24 mouse cellular contexts compared by ENCODE assay signal in genomic region chr1:18531702-18532101, GRCm38 (mm10).
"Had no signal": no experiment of that assay in that cellular context is flagged by ENCODE, and none has a peak within 500 bp of the region (broad histone marks: within the 10 kb centered on the region; RNA-seq: fewer than 3 reads in every experiment).

No protein-coding gene starts in this region.

- DNase-seq: gastrocnemius, adult 2 months; gastrocnemius, postnatal 10 days; gastrocnemius, postnatal 25 days; heart, adult 18-20 months; heart, postnatal 10 days; heart, postnatal 36 days; kidney, adult 18-20 months; kidney, adult 9 months; kidney, postnatal 10 days; kidney, postnatal 4 days; liver had no signal

- H3K4me3 ChIP-seq: gastrocnemius, adult 2 months; heart, embryonic 10.5 days; heart, embryonic 12.5 days; hindbrain, embryonic 13.5 days; hindbrain, embryonic 15.5 days; kidney, embryonic 15.5 days; layer of hippocampus, adult 2 months; left cerebral cortex, adult 2 months; limb, embryonic 10.5 days; limb, embryonic 12.5 days; liver, embryonic 12.5 days had no signal

- ATAC-seq: forebrain, embryonic 16.5 days; hindbrain, postnatal 0 days; liver, embryonic 12.5 days had no signal

- H3K4me1 ChIP-seq: heart, embryonic 10.5 days; heart, embryonic 12.5 days; hindbrain, embryonic 13.5 days; hindbrain, embryonic 15.5 days; kidney, embryonic 15.5 days; limb, embryonic 10.5 days; limb, embryonic 12.5 days; liver, embryonic 12.5 days had no signal

- H3K27me3 ChIP-seq: heart, embryonic 12.5 days; hindbrain, embryonic 13.5 days; hindbrain, embryonic 15.5 days; kidney, embryonic 15.5 days; limb, embryonic 12.5 days; liver, embryonic 12.5 days had no signal

- H3K27ac ChIP-seq: gastrocnemius, adult 2 months; heart, embryonic 10.5 days; hindbrain, embryonic 13.5 days; hindbrain, embryonic 15.5 days; hindbrain, postnatal 0 days; kidney, embryonic 15.5 days; layer of hippocampus, adult 2 months; left cerebral cortex, adult 2 months; limb, embryonic 10.5 days; limb, embryonic 12.5 days; liver, embryonic 12.5 days; liver, embryonic 14.5 days had no signal

- H3K36me3 ChIP-seq: heart, embryonic 10.5 days; heart, embryonic 12.5 days; hindbrain, embryonic 13.5 days; hindbrain, embryonic 15.5 days; kidney, embryonic 15.5 days; limb, embryonic 10.5 days; limb, embryonic 12.5 days; liver, embryonic 12.5 days had no signal

- H3K9ac ChIP-seq: heart, embryonic 12.5 days; hindbrain, embryonic 13.5 days; hindbrain, embryonic 15.5 days; kidney, embryonic 15.5 days; limb, embryonic 12.5 days; liver, embryonic 12.5 days; liver, embryonic 14.5 days had no signal

- H3K9me3 ChIP-seq: heart, embryonic 10.5 days; heart, embryonic 12.5 days; hindbrain, embryonic 13.5 days; hindbrain, embryonic 15.5 days; kidney, embryonic 15.5 days; limb, embryonic 10.5 days; limb, embryonic 12.5 days; liver, embryonic 12.5 days had no signal

- H3K4me2 ChIP-seq: heart, embryonic 12.5 days; hindbrain, embryonic 13.5 days; hindbrain, embryonic 15.5 days; kidney, embryonic 15.5 days; limb, embryonic 12.5 days; liver, embryonic 12.5 days had no signal
